Mouse (Mus musculus): ENCODE measurements around the gene Kirrel3. TPM values are rescaled to one million over a fixed set of nuclear protein-coding genes. Genes with fewer than 3 reads are reported as not detected.

The Kirrel3 gene
- polyA plus RNA-seq, 1 experiment from 2014 or later: 54.0 TPM

- Histone ChIP-seq H3K4me3 (ENCODE audit: low read depth, low read length) (no peak overlapping the region), H3K9ac (ENCODE audit: low read depth, low read length) (no peak overlapping the region), H3K4me2 (ENCODE audit: low read length) (no peak overlapping the region), H3K9me3 (replicated peaks; ENCODE audit: control insufficient read depth, low read length, poor library complexity, severe bottlenecking) (no peaks in the 10 kb centered on the region), H3K36me3 (ENCODE audit: control insufficient read depth, insufficient read depth, low read length) (no peaks in the 10 kb centered on the region), H3K27me3 (ENCODE audit: control insufficient read depth, insufficient read depth, low read depth, low read length) (no peaks in the 10 kb centered on the region), H3K27ac (ENCODE audit: low read length) (no peak overlapping the region), H3K4me1 (ENCODE audit: control insufficient read depth, insufficient read depth, low read length) (peaks cover 10% of the 10 kb centered on the region)
- WGBS: 65% methylated on average over 6 of the region's 6 CpGs
- ATAC-seq: no peak
Measured at GRCm38 (mm10) chr9:34967772-34968171, 482.1 kb downstream of the Kirrel3 start.

- H3K36me3 ChIP-seq (ENCODE audit: control insufficient read depth, insufficient read depth, low read length): no peaks in the 10 kb centered on the region
- H3K9me3 ChIP-seq (replicated peaks; ENCODE audit: control insufficient read depth, low read length, poor library complexity, severe bottlenecking): no peaks in the 10 kb centered on the region
- no peak overlapping the region for H3K4me2 ChIP-seq (ENCODE audit: low read length)
- no peak overlapping the region for H3K27ac ChIP-seq (ENCODE audit: low read length)
- H3K27me3 ChIP-seq (ENCODE audit: control insufficient read depth, insufficient read depth, low read depth, low read length): no peaks in the 10 kb centered on the region
- ATAC-seq: no peak
- 75% methylated on average over 6 of the region's 6 CpGs for WGBS
- H3K9ac ChIP-seq (ENCODE audit: low read depth, low read length): no peak overlapping the region
- peaks cover 4% of the 10 kb centered on the region; the same call in 1 of the 2 replicates for H3K4me1 ChIP-seq (ENCODE audit: control insufficient read depth, insufficient read depth, low read length)
- no peak overlapping the region for H3K4me3 ChIP-seq (ENCODE audit: low read depth, low read length)
Measured at GRCm38 (mm10) chr9:34969881-34970490, 484.3 kb downstream of the Kirrel3 start.

GRCm38 (mm10) chr9:34974326-34974725 is 488.6 kb downstream of the Kirrel3 start:
- H3K9me3 ChIP-seq (replicated peaks; ENCODE audit: control insufficient read depth, low read length, poor library complexity, severe bottlenecking): no peaks in the 10 kb centered on the region; the same call in 1 of the 2 replicates

DNA sequence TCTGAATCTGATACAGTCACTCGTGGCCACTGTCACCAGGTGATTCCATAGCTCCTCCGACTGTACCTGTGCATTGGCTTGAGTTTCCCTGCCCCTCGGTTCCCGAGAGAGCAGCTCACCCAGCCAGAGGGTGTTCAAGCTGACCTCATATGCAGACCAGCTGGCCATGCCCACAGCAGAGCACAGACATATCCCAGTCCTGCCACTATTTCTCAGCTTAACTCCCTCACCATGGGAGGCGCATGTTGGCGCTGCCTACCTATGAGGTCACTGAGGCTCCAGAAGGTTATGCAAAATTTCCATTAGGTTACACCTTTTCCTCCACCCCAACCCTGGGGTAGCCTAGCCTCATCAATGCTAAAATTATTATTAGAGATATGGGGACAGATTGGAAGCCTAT is 489.6 kb downstream of the Kirrel3 start:
- H3K4me3 ChIP-seq (ENCODE audit: low read depth, low read length): no peak overlapping the region
- H3K4me1 ChIP-seq (ENCODE audit: control insufficient read depth, insufficient read depth, low read length): peaks cover 6% of the 10 kb centered on the region; the same call in 1 of the 2 replicates
- no peak for ATAC-seq
- no peak overlapping the region for H3K27ac ChIP-seq (ENCODE audit: low read length)
- no peak overlapping the region for H3K4me2 ChIP-seq (ENCODE audit: low read length)
- no peaks in the 10 kb centered on the region; the same call in 1 of the 2 replicates for H3K9me3 ChIP-seq (replicated peaks; ENCODE audit: control insufficient read depth, low read length, poor library complexity, severe bottlenecking)
- WGBS: 96% methylated on average over 6 of the region's 6 CpGs
- no peak overlapping the region for H3K9ac ChIP-seq (ENCODE audit: low read depth, low read length)
- H3K36me3 ChIP-seq (ENCODE audit: control insufficient read depth, insufficient read depth, low read length): no peaks in the 10 kb centered on the region
- no peaks in the 10 kb centered on the region for H3K27me3 ChIP-seq (ENCODE audit: control insufficient read depth, insufficient read depth, low read depth, low read length)

More at GRCm38 (mm10) chr9:34974326-34974725, 488.6 kb downstream of the Kirrel3 start:
- H3K27me3 ChIP-seq (ENCODE audit: control insufficient read depth, insufficient read depth, low read depth, low read length): no peaks in the 10 kb centered on the region
- peaks cover 6% of the 10 kb centered on the region; the same call in 1 of the 2 replicates for H3K4me1 ChIP-seq (ENCODE audit: control insufficient read depth, insufficient read depth, low read length)
- no peak for ATAC-seq
- H3K4me3 ChIP-seq (ENCODE audit: low read depth, low read length): no peak overlapping the region
- no peaks in the 10 kb centered on the region for H3K36me3 ChIP-seq (ENCODE audit: control insufficient read depth, insufficient read depth, low read length)
- WGBS: 95% methylated on average over 1 of the region's 1 CpGs
- H3K9ac ChIP-seq (ENCODE audit: low read depth, low read length): no peak overlapping the region
- H3K4me2 ChIP-seq (ENCODE audit: low read length): no peak overlapping the region
- H3K27ac ChIP-seq (ENCODE audit: low read length): no peak overlapping the region

DNA sequence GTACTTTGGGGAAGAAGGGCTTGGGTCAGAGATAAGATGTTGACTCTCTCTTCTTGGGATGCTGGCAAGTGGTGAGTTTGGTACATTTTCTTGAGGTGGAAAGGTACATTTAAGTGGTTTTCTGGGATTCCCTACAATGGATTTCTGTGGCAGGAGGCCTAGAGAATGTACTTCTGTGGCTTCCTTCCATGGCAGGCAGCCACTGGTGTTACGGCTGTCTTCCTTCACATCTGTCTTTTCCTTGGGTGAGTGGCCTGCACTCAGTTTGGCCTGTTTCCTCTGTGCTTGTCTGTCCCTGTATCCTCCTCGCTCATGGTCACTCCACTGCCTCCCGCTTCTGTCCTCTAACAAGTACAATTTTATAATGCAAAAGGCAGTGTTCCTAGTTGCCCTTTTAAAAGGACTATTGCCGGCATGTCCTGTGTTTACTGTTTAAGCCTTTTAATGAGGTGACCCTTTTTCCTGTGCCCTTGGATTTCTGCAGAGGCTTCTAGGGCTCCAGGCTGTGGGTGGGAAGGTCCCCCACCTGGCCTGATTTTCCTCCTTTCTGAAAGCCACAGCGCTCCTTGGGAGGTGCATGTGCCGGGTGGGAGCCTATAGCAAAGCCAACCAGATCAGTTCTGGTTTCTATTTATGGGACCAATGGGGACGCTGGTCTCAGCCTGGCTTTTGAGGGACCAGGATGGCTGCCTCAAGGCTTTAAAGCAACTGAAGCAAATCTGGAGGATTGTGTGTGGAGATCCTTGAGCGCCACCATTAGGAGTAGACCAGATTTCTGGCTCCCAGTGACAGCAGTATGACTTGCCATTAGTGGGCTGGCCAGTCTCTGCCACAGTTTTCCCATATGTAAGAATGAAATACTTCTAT is 491.1 kb downstream of the Kirrel3 start:
- Histone ChIP-seq H3K4me1 (ENCODE audit: control insufficient read depth, insufficient read depth, low read length) (peaks cover 6% of the 10 kb centered on the region; the same call in 1 of the 2 replicates), H3K4me3 (ENCODE audit: low read depth, low read length) (no peak overlapping the region), H3K36me3 (ENCODE audit: control insufficient read depth, insufficient read depth, low read length) (no peaks in the 10 kb centered on the region), H3K9me3 (replicated peaks; ENCODE audit: control insufficient read depth, low read length, poor library complexity, severe bottlenecking) (no peaks in the 10 kb centered on the region; the same call in 1 of the 2 replicates), H3K9ac (ENCODE audit: low read depth, low read length) (no peak overlapping the region), H3K27me3 (ENCODE audit: control insufficient read depth, insufficient read depth, low read depth, low read length) (no peaks in the 10 kb centered on the region), H3K27ac (ENCODE audit: low read length) (no peak overlapping the region), H3K4me2 (ENCODE audit: low read length) (no peak overlapping the region)
- WGBS: 81% methylated on average over 8 of the region's 8 CpGs
- no peak for ATAC-seq

DNA sequence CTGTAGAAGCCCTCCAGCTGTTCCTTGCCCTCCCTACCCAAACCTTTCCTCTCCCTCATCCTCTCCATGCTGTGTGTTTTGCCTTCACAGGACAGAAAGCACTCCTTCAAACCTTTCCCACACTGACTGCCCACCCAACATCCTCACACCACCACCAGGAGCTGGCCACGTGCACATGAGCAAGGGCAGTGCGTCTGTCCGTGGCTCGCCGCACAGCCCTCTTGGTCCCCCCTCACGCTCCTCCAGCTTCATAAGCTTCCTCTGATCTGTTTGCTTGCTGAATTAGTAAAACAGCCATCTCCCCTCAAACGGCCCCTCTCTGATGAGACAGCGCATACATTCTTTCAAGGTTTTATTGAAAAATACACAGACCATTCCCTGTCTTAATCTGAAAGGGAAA is 492.0 kb downstream of the Kirrel3 start:
- Histone ChIP-seq H3K4me1 (ENCODE audit: control insufficient read depth, insufficient read depth, low read length) (peaks cover 6% of the 10 kb centered on the region; the same call in 1 of the 2 replicates), H3K9ac (ENCODE audit: low read depth, low read length) (no peak overlapping the region), H3K9me3 (replicated peaks; ENCODE audit: control insufficient read depth, low read length, poor library complexity, severe bottlenecking) (no peaks in the 10 kb centered on the region; the same call in 1 of the 2 replicates), H3K27me3 (ENCODE audit: control insufficient read depth, insufficient read depth, low read depth, low read length) (no peaks in the 10 kb centered on the region), H3K27ac (ENCODE audit: low read length) (no peak overlapping the region), H3K4me2 (ENCODE audit: low read length) (no peak overlapping the region), H3K4me3 (ENCODE audit: low read depth, low read length) (no peak overlapping the region), H3K36me3 (ENCODE audit: control insufficient read depth, insufficient read depth, low read length) (no peaks in the 10 kb centered on the region)
- 57% methylated on average over 8 of the region's 8 CpGs for WGBS
- no peak for ATAC-seq

DNA sequence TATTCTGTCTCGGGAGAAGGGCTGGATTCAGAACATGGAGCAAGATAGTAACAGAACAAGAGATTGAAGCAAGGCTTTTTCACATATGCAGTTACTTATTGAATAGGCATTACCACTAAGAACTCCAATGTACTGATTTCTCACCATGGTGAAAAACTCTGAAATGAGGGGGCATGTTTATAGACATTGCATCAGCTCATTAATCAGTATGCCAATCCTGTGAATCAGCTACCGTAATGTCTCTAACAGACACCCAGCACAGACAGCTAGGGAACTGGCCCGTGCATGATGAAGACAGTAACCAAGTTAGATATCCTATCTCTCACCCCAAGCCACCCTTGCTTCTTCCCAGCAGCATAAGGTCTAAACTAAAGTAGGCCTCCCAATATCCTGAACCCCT is 492.5 kb downstream of the Kirrel3 start:
- Histone ChIP-seq H3K4me1 (ENCODE audit: control insufficient read depth, insufficient read depth, low read length) (peaks cover 6% of the 10 kb centered on the region; the same call in 1 of the 2 replicates), H3K4me3 (ENCODE audit: low read depth, low read length) (no peak overlapping the region), H3K9me3 (replicated peaks; ENCODE audit: control insufficient read depth, low read length, poor library complexity, severe bottlenecking) (no peaks in the 10 kb centered on the region; the same call in 1 of the 2 replicates), H3K27ac (ENCODE audit: low read length) (no peak overlapping the region), H3K27me3 (ENCODE audit: control insufficient read depth, insufficient read depth, low read depth, low read length) (no peaks in the 10 kb centered on the region), H3K36me3 (ENCODE audit: control insufficient read depth, insufficient read depth, low read length) (no peaks in the 10 kb centered on the region), H3K4me2 (ENCODE audit: low read length) (no peak overlapping the region), H3K9ac (ENCODE audit: low read depth, low read length) (no peak overlapping the region)
- WGBS: 63% methylated on average over 3 of the region's 3 CpGs
- ATAC-seq: no peak

DNA sequence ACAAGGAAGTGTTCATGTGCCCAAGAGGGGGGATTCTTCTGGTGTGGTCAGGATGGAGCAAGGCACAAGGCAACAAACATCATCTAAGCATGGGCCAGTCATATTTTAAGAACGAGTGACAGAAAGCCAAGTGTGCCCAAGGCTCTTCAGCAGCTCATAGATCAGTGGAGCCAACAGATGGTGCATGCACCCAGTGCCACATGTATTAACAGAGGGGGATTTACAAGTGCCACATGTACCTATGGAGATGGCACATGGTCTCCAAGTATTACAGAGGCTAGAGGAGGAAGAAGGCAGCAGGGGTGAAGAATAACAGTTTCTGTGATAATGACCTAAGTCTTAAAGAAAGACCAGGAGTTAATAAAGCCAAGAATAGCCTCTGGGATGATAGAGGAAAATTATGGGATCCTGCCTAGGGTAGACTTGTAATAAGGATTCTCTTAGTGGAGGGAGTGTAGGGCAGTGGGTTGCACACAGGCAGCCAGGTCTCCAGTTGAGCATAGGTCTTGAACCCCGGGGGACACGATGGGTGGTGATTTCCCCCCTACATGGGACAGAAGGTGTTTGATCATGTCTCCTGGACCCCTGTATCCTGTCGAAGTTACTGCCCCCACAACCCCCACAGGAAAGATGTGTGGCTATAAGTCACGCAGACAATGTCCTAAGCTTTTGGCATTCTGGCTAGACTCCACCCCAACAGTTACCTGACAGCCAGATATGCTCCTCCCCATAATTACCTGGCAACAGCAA is 495.0 kb downstream of the Kirrel3 start:
- H3K4me1 ChIP-seq (ENCODE audit: control insufficient read depth, insufficient read depth, low read length): peaks cover 6% of the 10 kb centered on the region; the same call in 1 of the 2 replicates
- H3K9me3 ChIP-seq (replicated peaks; ENCODE audit: control insufficient read depth, low read length, poor library complexity, severe bottlenecking): no peaks in the 10 kb centered on the region; the same call in 1 of the 2 replicates
- H3K4me2 ChIP-seq (ENCODE audit: low read length): no peak overlapping the region
- no peak for ATAC-seq
- H3K9ac ChIP-seq (ENCODE audit: low read depth, low read length): no peak overlapping the region
- no peaks in the 10 kb centered on the region for H3K36me3 ChIP-seq (ENCODE audit: control insufficient read depth, insufficient read depth, low read length)
- H3K27ac ChIP-seq (ENCODE audit: low read length): no peak overlapping the region
- H3K27me3 ChIP-seq (ENCODE audit: control insufficient read depth, insufficient read depth, low read depth, low read length): no peaks in the 10 kb centered on the region
- H3K4me3 ChIP-seq (ENCODE audit: low read depth, low read length): no peak overlapping the region
- 84% methylated on average over 5 of the region's 5 CpGs for WGBS

Data from midbrain, embryonic 16.5 days (tissue).